Mouse (Mus musculus) bone marrow, adult 2 months (tissue): ENCODE measurements around the gene Lama2. TPM values are rescaled to one million over a fixed set of nuclear protein-coding genes. Genes with fewer than 3 reads are reported as not detected.
"Not testable (repeated sequence)": the region's sequence is repeated elsewhere in the genome, so short reads cannot be mapped to it uniquely, and the experiment has no call there.

ENCODE experiments used
- H3K27ac ChIP-seq: fragments of 200-500 bp; 2 replicates; pipeline ENCODE4 v1.5.1; 2012; ENCODE audit warnings: low read depth, mild to moderate bottlenecking, control low read depth, inconsistent platforms, low read length; ENCODE audit not compliant: control insufficient read depth, poor library complexity, insufficient read depth
- H3K4me1 ChIP-seq: fragments of 200-500 bp; 2 replicates; pipeline ENCODE4 v1.6.1; 2011; ENCODE audit warnings: low read length; ENCODE audit not compliant: control insufficient read depth, insufficient read depth
- H3K4me3 ChIP-seq: fragments of 200-500 bp; replicated peaks from 2 replicates; pipeline ENCODE3; 2011; ENCODE audit warnings: mild to moderate bottlenecking, low read depth, low read length, control low read depth; ENCODE audit not compliant: control insufficient read depth
- CTCF ChIP-seq: fragments of 200-500 bp; IDR thresholded peaks from 2 replicates; pipeline ENCODE4 v1.5.1; 2011; ENCODE audit warnings: low read length, control low read depth; ENCODE audit not compliant: control insufficient read depth, insufficient read depth
- POLR2A ChIP-seq: fragments of 200-500 bp; IDR thresholded peaks from 2 replicates; pipeline ENCODE4 v1.6.1; 2011; ENCODE audit warnings: low read depth, mild to moderate bottlenecking, control low read depth, low read length, borderline replicate concordance; ENCODE audit not compliant: control insufficient read depth
- WGBS: fragments of 180-500 bp; shearing (Covaris S2); methylation state at CpG from one replicate; pipeline ENCODE4 v1.1.7; 2018; 5-methylcytosine and 5-hydroxymethylcytosine counted together
- polyA plus RNA-seq: library from polyadenylated mRNA; stranded (reverse); fragments of >200 nt; gene quantifications from 2 replicates; pipeline ENCODE4 v1.2.4, GENCODE M21; 2011; ENCODE audit warnings: low replicate concordance; ENCODE audit not compliant: missing spikeins, insufficient read depth, insufficient read length

The Lama2 gene
- polyA plus RNA-seq, 1 experiment: 0.62 TPM

DNA sequence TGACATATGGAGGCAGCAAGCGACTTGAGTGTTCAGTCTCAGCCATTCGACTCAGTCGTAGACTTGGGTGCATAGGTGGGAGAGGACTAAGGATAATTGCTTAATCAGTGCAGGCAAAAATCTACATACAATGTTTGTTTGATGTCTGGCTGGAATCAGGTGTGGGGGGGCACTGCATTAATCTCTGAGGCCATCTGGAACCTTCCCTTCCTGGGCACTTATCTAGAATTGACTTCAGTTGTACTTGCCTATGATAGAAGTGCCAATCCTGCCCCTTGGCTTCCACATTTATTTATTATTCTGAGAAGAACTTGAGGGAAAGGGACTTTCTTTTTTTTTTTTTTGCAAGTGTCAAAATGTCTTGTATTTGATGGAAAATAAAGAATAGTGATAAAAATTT lies 644.2 kb downstream of the Lama2 start:
- H3K4me3 ChIP-seq: no peak overlapping the region
- WGBS: 86% methylated on average over 3 of the region's 3 CpGs
- H3K4me1 ChIP-seq: no peaks in the 10 kb centered on the region
- no peak overlapping the region for H3K27ac ChIP-seq
- TF ChIP-seq POLR2A (no peak), CTCF (no peak)

- no peaks in the 10 kb centered on the region for H3K4me1 ChIP-seq
- TF ChIP-seq POLR2A (no peak), CTCF (no peak)
- WGBS: 53% methylated on average over 1 of the region's 1 CpGs
- H3K4me3 ChIP-seq: no peak overlapping the region
- no peak overlapping the region for H3K27ac ChIP-seq
These were observed 645.3 kb downstream of the Lama2 start for GRCm38 (mm10) chr10:26974224-26974623.

GRCm38 (mm10) chr10:26973575-26973974 lies 646.0 kb downstream of the Lama2 start:
- TF ChIP-seq POLR2A: no peak
- no peak for TF ChIP-seq CTCF
- 90% methylated on average over 2 of the region's 2 CpGs for WGBS
- H3K4me1 ChIP-seq: no peaks in the 10 kb centered on the region
- H3K4me3 ChIP-seq: no peak overlapping the region
- H3K27ac ChIP-seq: no peak overlapping the region

DNA sequence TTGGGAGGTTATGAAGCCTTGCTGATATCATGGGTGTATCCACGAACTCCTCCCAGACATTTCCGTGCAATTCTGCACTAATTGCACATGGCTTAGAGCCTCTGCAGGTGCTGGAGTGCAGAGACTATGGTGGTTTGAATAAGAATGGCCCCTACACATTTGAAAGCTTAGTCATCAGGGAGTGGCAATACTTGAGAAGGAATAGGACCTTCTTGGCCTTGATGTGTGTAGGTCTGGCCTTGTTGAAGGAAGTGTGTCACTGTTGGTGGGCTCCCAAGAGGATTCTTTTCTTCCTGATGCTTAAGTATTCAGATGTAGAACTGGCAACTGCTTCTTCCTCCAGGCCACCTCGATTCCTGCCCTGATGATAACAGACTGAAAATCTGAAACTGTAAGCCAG lies 661.0 kb downstream of the Lama2 start:
- no peak overlapping the region for H3K27ac ChIP-seq
- no peaks in the 10 kb centered on the region for H3K4me1 ChIP-seq
- 71% methylated on average over 3 of the region's 3 CpGs for WGBS
- H3K4me3 ChIP-seq: no peak overlapping the region
- TF ChIP-seq POLR2A (no peak), CTCF (no peak)

GRCm38 (mm10) chr10:26950448-26950847 lies 669.1 kb downstream of the Lama2 start:
- Histone ChIP-seq H3K4me3 (no peak overlapping the region), H3K4me1 (no peaks in the 10 kb centered on the region), H3K27ac (no peak overlapping the region)
- 65% methylated on average over 7 of the region's 7 CpGs for WGBS
- no peak for TF ChIP-seq POLR2A
- no peak for TF ChIP-seq CTCF

DNA sequence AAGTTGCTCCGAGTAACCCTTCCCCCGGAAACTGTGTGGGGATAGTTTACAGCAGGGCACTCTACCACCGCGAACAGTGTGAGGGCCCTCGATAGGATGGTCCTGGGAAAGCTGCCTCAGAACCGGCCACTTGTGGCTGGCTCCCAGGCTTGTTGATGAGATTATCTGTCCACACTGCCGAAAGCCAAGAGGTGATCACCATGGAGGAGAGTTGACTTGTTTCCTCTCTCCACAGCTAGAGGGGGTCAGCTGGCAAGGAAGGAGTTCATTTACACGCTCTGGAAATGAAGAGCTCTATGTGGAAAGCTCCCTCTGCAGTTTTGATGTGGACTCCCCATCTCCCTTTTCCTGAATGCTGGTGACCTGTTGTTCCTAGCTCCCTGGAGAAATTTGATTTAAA lies 669.9 kb downstream of the Lama2 start:
- no peak for TF ChIP-seq CTCF
- no peak for TF ChIP-seq POLR2A
- no peaks in the 10 kb centered on the region for H3K4me1 ChIP-seq
- no peak overlapping the region for H3K4me3 ChIP-seq
- WGBS: 68% methylated on average over 8 of the region's 8 CpGs
- no peak overlapping the region for H3K27ac ChIP-seq

- no peak overlapping the region for H3K27ac ChIP-seq
- WGBS: 54% methylated on average over 2 of the region's 2 CpGs
- H3K4me1 ChIP-seq: no peaks in the 10 kb centered on the region
- TF ChIP-seq CTCF: no peak
- no peak for TF ChIP-seq POLR2A
- no peak overlapping the region for H3K4me3 ChIP-seq
These were observed 671.2 kb downstream of the Lama2 start for GRCm38 (mm10) chr10:26948331-26948730.

DNA sequence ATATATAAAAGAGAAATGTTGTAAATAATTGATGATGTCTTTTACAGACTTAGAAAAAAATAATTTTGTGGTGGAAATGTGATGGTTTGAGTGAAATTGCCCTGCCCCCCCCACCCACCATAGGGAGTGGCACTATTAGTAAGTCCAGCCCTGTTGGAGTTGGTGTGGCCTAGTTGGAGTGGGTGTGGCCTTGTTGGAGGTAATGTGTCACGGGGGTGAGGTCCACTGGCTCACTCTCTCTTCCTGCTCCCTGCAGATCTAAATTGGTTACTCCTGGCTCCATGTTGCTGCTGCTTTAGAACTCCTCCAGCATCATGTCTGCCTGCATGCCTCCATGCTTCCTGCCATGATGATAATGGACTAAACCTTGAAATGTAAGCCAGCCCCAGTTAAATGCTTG lies 680.0 kb downstream of the Lama2 start:
- 64% methylated on average over 1 of the region's 1 CpGs for WGBS
- no peak for TF ChIP-seq CTCF
- no peak for TF ChIP-seq POLR2A
- no peaks in the 10 kb centered on the region for H3K4me1 ChIP-seq
- H3K27ac ChIP-seq: no peak overlapping the region
- H3K4me3 ChIP-seq: no peak overlapping the region

DNA sequence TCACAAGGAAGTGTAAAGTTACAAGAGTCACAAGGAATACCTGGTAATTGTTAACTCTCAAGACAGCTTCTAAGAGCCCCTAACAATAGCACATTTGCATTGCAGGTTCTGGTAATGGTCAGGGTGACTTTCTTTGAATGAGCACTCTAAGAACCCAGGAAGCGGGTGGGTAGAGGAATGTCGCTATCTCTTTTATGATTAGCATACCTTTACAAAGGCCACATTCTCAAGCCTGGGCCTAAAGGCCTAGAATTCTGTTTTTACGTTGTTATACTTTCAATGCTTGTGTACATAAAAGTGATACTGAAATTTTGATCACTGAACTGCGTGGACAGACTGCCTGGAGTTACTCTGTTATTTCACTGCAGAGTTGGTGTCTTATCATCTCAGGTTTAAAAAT lies 681.1 kb downstream of the Lama2 start:
- WGBS: 83% methylated on average over 4 of the region's 4 CpGs

DNA sequence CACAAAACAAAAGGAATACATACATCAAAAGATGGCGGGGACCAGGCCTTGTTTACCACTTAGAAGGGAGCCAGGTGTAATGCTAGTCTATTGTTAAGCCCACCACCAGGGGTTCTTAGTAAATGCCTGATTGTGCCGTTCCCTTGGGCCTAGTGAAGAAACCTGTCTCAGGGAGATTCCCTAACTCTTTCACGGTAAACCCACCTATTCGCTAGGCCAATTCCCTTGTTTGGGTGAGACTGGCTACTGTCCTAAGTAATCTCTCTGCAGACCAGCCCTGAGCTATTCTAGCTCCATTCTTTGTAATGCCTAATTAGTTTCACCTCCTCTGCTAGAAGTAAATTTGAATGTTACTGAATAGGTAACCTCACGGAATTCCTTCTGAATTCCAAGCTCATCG lies 683.5 kb downstream of the Lama2 start:
- H3K27ac ChIP-seq, H3K4me3 ChIP-seq, H3K4me1 ChIP-seq: not testable (repeated sequence)
- whole genome bisulfite sequencing: 85% methylated on average over 6 of the region's 6 CpGs

More for the DNA sequence above, 681.1 kb downstream of the Lama2 start:
- not testable (repeated sequence) for H3K27ac ChIP-seq, H3K4me1 ChIP-seq, H3K4me3 ChIP-seq
